Mouse (Mus musculus) megakaryocyte, embryonic 14.5 days (primary cell): ENCODE measurements at regions not wholly inside any gene's neighbourhood (a gene's known extent, or its start where the extent isn't known, plus 50 kb on each side); places are given as distances from the start of the nearest gene placed in this dataset.

Experiments used
- H3K27me3 ChIP-seq: replicated peaks from 2 replicates; pipeline ENCODE3; 2012; ENCODE audit warnings: inconsistent platforms
- H3K36me3 ChIP-seq: replicated peaks from 2 replicates; pipeline ENCODE3; 2012; ENCODE audit warnings: low read length, inconsistent platforms, mixed read lengths
- H3K4me1 ChIP-seq: 2 replicates; pipeline ENCODE4 v1.6.1; 2012; ENCODE audit warnings: inconsistent platforms
- H3K4me3 ChIP-seq: replicated peaks from 2 replicates; pipeline ENCODE3; 2012; ENCODE audit warnings: moderate library complexity, mild to moderate bottlenecking, inconsistent platforms
- H3K9me3 ChIP-seq: 2 replicates; pipeline ENCODE4 v1.6.1; 2012; ENCODE audit warnings: inconsistent platforms
- FLI1 ChIP-seq: IDR thresholded peaks from 2 replicates; pipeline ENCODE4 v1.6.1; 2012; ENCODE audit warnings: low read length, inconsistent platforms, mixed read lengths
- GATA1 ChIP-seq: IDR thresholded peaks from 3 replicates; pipeline ENCODE4 v1.6.1; 2012; ENCODE audit warnings: mixed read lengths, low read length, inconsistent platforms, borderline replicate concordance

DNA sequence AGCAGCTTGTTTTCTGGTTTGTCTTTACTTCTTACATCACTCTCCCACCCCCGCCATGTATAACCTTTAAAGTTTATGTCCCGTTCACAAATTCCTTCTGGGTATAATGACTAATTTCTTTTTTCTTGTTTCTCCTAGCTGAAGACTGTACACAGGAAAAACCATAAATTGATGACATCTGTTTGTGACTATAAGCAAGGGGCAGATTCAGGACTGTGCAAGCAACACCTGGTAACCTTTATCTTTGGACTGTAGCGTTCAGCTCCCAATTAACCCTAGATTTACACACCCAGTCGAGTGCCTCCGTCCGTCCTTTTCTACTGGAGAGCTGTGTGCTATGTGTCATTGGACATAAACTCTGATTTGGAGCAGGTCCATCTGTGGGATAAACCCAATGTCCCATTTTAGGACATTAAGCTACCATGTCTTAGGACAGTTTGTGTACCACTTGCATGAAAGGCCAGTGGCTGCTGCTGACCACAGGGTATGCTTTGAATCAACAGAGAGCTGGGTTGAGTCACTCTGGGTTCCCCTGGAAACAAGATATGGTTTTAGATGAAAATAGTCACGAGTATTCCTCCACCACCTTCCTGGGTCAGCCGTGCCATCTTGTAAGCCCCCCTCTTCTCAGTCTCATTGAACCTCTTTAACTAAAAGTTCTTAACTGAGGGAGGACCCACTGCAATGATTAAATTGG, 159.2 kb upstream of the Pgrmc2 start:
- Histone ChIP-seq H3K4me3 (no peak overlapping the region), H3K36me3 (no peaks in the 10 kb centered on the region), H3K27me3 (no peaks in the 10 kb centered on the region), H3K9me3 (no peaks in the 10 kb centered on the region), H3K4me1 (no peaks in the 10 kb centered on the region)
- TF ChIP-seq FLI1 (no peak), GATA1 (no peak)

GRCm38 (mm10) chr3:41239801-41240200, 157.0 kb upstream of the Pgrmc2 start:
- peaks cover 4% of the 10 kb centered on the region; the same call in 1 of the 2 replicates for H3K4me1 ChIP-seq
- H3K36me3 ChIP-seq = no peaks in the 10 kb centered on the region
- H3K4me3 ChIP-seq = no peak overlapping the region
- no peaks in the 10 kb centered on the region for H3K27me3 ChIP-seq
- TF ChIP-seq FLI1 = no peak
- TF ChIP-seq GATA1 = no peak
- no peaks in the 10 kb centered on the region for H3K9me3 ChIP-seq

DNA sequence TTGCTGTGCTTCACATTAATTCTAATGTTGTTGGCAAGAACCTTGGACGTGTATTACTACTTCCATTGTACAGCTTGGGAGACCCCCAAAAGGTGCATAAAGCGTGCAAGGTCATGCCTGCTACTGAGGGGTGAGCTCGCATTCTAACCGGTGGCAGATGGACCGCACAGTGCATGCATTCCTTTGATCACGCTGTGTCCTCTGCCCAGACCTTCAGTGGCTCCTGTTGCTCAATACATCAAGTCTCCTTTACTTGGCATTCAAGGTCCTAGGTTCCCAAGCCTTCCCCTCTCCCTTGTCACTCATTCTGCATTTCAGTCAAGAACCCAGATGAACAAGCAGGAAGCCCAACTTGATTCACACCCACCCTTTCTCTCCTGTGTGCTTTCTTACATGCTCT, 156.4 kb upstream of the Pgrmc2 start:
- no peak for TF ChIP-seq FLI1
- Histone ChIP-seq H3K27me3 (no peaks in the 10 kb centered on the region), H3K4me1 (peaks cover 4% of the 10 kb centered on the region; the same call in 1 of the 2 replicates), H3K36me3 (no peaks in the 10 kb centered on the region), H3K9me3 (0 out of 2 replicates have a peak, but pooled peaks cover under 1% of the 10 kb centered on the region), H3K4me3 (no peak overlapping the region)

DNA sequence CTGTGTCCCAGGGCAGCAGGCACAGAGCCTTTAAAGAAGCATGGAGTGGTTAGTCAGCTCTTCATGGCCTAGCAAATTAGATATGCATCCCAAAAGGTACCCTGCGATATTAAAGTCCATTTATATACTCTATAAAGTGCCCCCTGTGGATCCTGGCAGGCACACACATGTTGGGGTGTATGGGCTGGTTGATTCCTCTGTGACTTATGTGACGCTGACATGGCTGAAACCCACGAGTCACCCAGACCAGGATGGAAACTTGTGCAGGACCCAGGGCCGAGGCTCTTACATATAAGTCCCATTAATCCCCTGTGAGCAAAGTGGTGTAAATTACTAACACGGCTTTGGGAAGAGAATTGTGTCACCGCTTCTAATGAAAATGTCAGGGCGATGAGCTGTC, 155.2 kb upstream of the Pgrmc2 start:
- no peaks in the 10 kb centered on the region for H3K36me3 ChIP-seq

DNA sequence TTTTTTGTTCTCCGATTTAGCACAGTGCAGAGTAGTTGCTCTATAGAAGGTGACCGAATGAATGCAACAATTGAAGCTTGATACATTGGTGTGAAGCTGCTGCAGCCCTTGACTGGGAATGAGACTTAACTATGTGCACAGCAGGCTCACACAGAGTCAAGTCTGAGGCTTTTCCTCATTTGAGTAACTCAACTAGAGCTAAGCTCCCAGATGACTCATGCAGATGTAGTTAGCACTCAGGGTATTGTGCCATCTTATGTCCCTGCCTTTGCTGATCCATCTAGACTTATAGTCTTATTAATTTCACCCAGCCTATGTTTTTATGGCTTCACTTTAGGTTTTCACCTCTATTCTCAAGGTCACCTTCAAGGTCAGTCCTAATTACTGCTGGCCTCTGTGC, 152.8 kb upstream of the Pgrmc2 start:
- Histone ChIP-seq H3K4me1 (peaks cover 4% of the 10 kb centered on the region; the same call in 1 of the 2 replicates), H3K27me3 (no peaks in the 10 kb centered on the region), H3K9me3 (0 out of 2 replicates have a peak, but pooled peaks cover 2% of the 10 kb centered on the region), H3K36me3 (no peaks in the 10 kb centered on the region), H3K4me3 (no peak overlapping the region)
- TF ChIP-seq FLI1 (no peak), GATA1 (no peak)

More for the DNA sequence above, 155.2 kb upstream of the Pgrmc2 start:
- TF ChIP-seq GATA1 (no peak), FLI1 (no peak)
- Histone ChIP-seq H3K4me1 (peaks cover 4% of the 10 kb centered on the region; the same call in 1 of the 2 replicates), H3K9me3 (0 out of 2 replicates have a peak, but pooled peaks cover 2% of the 10 kb centered on the region), H3K27me3 (no peaks in the 10 kb centered on the region), H3K4me3 (no peak overlapping the region)

DNA sequence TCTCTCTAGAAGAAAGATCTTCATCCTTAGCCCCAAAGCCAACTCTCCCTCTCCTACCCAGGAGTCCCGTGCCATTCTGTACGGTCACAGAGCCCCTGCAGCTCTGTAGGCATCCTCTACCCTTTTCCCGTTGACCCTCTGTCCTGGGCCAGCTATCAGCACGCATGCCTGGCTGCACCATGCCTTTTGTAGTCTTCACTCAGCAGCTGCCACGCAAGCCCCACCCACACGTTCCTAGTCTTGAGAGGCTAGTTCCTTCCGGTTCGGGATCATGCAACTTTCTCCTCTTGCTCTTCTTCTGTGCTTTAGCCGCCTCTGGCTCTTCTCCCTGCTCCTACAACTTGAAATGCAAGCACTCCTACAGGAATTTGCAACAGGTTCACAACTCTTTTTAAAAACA, 152.1 kb upstream of the Pgrmc2 start:
- Histone ChIP-seq H3K36me3 (no peaks in the 10 kb centered on the region), H3K4me1 (peaks cover 4% of the 10 kb centered on the region; the same call in 1 of the 2 replicates), H3K9me3 (0 out of 2 replicates have a peak, but pooled peaks cover 2% of the 10 kb centered on the region), H3K27me3 (no peaks in the 10 kb centered on the region), H3K4me3 (peak overlapping the region; percentile 31)
- no peak for TF ChIP-seq GATA1
- no peak for TF ChIP-seq FLI1

GRCm38 (mm10) chr3:41234191-41234590, 151.3 kb upstream of the Pgrmc2 start:
- no peaks in the 10 kb centered on the region for H3K27me3 ChIP-seq
- H3K9me3 ChIP-seq = 0 out of 2 replicates have a peak, but pooled peaks cover 2% of the 10 kb centered on the region
- peaks cover 4% of the 10 kb centered on the region; the same call in 1 of the 2 replicates for H3K4me1 ChIP-seq
- TF ChIP-seq GATA1 (no peak), FLI1 (no peak)
- H3K36me3 ChIP-seq = no peaks in the 10 kb centered on the region
- H3K4me3 ChIP-seq = no peak overlapping the region

DNA sequence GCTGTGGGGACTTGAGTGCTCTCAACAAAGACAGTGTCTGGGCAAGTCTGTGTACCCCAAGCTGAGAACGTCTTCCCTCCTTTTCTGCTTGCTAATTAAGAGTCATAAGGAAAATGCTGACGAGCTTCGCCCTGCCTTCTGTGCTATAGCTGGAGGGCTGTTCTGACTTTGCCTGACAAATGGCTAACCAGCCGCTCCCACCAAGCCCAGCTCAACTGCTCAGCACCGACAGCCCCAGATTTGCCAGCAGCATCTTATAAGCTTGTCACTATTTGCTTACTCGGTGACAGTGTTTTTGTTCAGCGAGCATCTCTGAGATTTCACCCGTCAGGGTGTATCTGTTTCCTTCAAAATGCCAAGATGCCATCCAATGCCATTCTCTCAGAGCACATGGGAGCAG, 150.6 kb upstream of the Pgrmc2 start:
- Histone ChIP-seq H3K36me3 (no peaks in the 10 kb centered on the region), H3K4me3 (no peak overlapping the region), H3K9me3 (0 out of 2 replicates have a peak, but pooled peaks cover 2% of the 10 kb centered on the region), H3K27me3 (no peaks in the 10 kb centered on the region), H3K4me1 (peaks cover 4% of the 10 kb centered on the region; the same call in 1 of the 2 replicates)
- TF ChIP-seq GATA1 (no peak), FLI1 (no peak)

DNA sequence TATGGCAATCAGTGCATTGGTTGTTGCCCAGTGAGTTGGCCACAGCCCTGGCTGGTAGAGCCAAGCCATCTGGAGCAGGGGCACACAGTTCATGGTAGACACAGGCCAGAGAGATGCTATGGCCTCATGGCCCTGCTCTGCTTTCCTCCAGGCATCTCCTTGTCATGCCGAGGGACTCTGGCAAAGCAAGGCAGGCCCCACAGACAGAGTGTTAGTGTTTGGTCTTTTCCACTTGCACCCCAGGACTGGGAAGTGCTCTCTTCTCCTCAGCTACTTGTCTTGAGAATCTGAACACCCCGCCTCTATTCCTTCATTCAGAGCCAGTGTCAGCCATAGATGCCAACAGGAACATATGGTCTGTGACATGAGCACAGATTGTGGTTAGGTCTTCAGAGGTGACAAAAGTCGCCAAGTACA, 148.1 kb upstream of the Pgrmc2 start:
- Histone ChIP-seq H3K4me3 (no peak overlapping the region), H3K4me1 (peaks cover 4% of the 10 kb centered on the region; the same call in 1 of the 2 replicates), H3K9me3 (0 out of 2 replicates have a peak, but pooled peaks cover 2% of the 10 kb centered on the region), H3K27me3 (no peaks in the 10 kb centered on the region), H3K36me3 (no peaks in the 10 kb centered on the region)
- no peak for TF ChIP-seq GATA1
- no peak for TF ChIP-seq FLI1

DNA sequence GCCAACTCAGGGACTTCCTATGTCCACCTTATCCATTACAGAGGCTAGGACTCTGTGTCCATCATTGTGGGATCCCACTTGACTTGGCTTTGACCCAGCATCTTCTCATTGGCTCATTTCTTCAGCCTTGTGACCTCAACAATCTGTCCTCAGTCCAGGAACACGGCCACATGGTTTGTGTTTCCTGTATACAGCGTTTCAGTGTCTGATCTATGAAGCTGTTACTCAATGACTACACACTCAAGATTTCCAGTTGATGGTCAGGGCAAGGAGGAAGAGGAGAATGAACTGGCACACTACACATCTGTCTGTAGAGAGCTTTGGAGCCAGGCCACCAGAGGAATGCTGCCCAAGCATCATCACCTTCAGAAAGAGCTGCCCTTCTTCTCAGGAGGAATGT, 146.6 kb upstream of the Pgrmc2 start:
- TF ChIP-seq GATA1 = no peak
- TF ChIP-seq FLI1 = no peak
- Histone ChIP-seq H3K9me3 (0 out of 2 replicates have a peak, but pooled peaks cover 2% of the 10 kb centered on the region), H3K4me3 (no peak overlapping the region), H3K4me1 (no peaks in the 10 kb centered on the region; the same call in 1 of the 2 replicates), H3K27me3 (no peaks in the 10 kb centered on the region), H3K36me3 (no peaks in the 10 kb centered on the region)
